Mouse (Mus musculus): Measurements from ENCODE around the gene Zswim5. TPM values are rescaled to one million over a fixed set of nuclear protein-coding genes. Genes with fewer than 3 reads are reported as not detected.
A peak's percentile ranks its signal among the peaks of the same experiment; 100 is the strongest.

Zswim5 gene
- polyA plus RNA-seq, 1 experiment from 2014 or later: 1.4 TPM

DNA sequence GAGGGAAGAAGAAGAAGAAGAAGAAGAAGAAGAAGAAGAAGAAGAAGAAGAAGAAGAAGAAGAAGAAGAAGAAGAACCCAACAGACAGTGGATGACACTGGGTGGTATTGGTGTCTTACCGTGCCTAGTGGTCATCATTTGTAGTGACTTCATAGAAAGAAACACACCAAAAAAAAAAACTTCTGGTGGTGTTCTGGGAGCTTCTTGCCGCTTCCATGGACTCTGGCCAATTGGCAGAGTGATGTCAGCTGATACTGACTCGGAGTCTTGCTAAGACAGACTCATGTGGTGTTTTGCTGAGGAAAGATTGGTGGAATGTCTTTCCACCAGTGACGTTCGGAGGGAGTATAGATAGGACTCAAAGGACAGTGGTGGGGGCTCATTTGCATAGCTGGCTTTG is 133.1 kb downstream of the Zswim5 start:
- Histone ChIP-seq H3K9ac (ENCODE audit: low read depth, low read length) (no peak overlapping the region), H3K4me3 (replicated peaks; ENCODE audit: low read depth, low read length) (no peak overlapping the region), H3K27ac (no peak overlapping the region), H3K9me3 (replicated peaks; ENCODE audit: low read length) (no peaks in the 10 kb centered on the region), H3K4me2 (ENCODE audit: low read length) (no peak overlapping the region), H3K27me3 (ENCODE audit: insufficient read depth, low read length) (no peaks in the 10 kb centered on the region), H3K36me3 (ENCODE audit: insufficient read depth, low read length) (no peaks in the 10 kb centered on the region), H3K4me1 (replicated peaks; ENCODE audit: insufficient read depth, low read length) (no peaks in the 10 kb centered on the region)
- WGBS: 82% methylated on average over 5 of the region's 5 CpGs
- DNase-seq (ENCODE audit: low spot score) (no peak), ATAC-seq (replicated peaks; ENCODE audit: low FRiP score, low read depth) (no peak)
- TF ChIP-seq CTCF (IDR thresholded peaks at IDR 0.05; ENCODE audit: low read depth): no peak

DNA sequence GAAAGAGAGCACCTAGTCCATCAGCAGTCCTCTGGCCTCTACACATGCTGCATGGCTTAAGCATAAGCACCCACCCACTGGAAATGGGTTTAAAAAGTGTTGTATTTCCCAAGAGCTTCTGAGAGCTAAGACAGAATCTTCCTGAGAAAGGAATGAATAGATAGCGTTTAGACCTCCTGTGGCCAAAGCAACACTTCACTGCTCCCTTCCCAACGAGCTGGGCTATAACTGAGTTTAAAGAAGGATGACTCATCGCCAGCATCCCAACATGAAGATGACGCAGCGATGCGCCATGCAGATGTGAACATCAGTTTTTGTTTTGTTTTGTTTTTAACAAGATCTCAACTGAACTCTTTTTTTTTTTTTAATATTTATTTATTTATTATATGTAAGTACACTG is 136.4 kb downstream of the Zswim5 start:
- no peak for ATAC-seq (replicated peaks; ENCODE audit: low FRiP score, low read depth)
- WGBS: 88% methylated on average over 6 of the region's 6 CpGs

GRCm38 (mm10) chr4:117014901-117015415 is 137.8 kb downstream of the Zswim5 start:
- no peaks in the 10 kb centered on the region for H3K36me3 ChIP-seq (ENCODE audit: insufficient read depth, low read length)
- DNase-seq (ENCODE audit: low spot score): no peak
- WGBS: 62% methylated on average over 4 of the region's 4 CpGs
- no peak overlapping the region for H3K27ac ChIP-seq
- no peak for ATAC-seq (replicated peaks; ENCODE audit: low FRiP score, low read depth)
- no peak overlapping the region for H3K4me3 ChIP-seq (replicated peaks; ENCODE audit: low read depth, low read length)
- H3K4me2 ChIP-seq (ENCODE audit: low read length): no peak overlapping the region
- no peak for TF ChIP-seq CTCF (IDR thresholded peaks at IDR 0.05; ENCODE audit: low read depth)
- H3K4me1 ChIP-seq (replicated peaks; ENCODE audit: insufficient read depth, low read length): peaks cover under 1% of the 10 kb centered on the region; the same call in 1 of the 2 replicates
- no peaks in the 10 kb centered on the region for H3K9me3 ChIP-seq (replicated peaks; ENCODE audit: low read length)
- H3K27me3 ChIP-seq (ENCODE audit: insufficient read depth, low read length): no peaks in the 10 kb centered on the region
- no peak overlapping the region for H3K9ac ChIP-seq (ENCODE audit: low read depth, low read length)

More for the DNA sequence above, 136.4 kb downstream of the Zswim5 start:
- TF ChIP-seq CTCF (IDR thresholded peaks at IDR 0.05; ENCODE audit: low read depth): no peak
- Histone ChIP-seq H3K27me3 (ENCODE audit: insufficient read depth, low read length) (no peaks in the 10 kb centered on the region), H3K9ac (ENCODE audit: low read depth, low read length) (no peak overlapping the region), H3K4me1 (replicated peaks; ENCODE audit: insufficient read depth, low read length) (no peaks in the 10 kb centered on the region), H3K27ac (no peak overlapping the region), H3K9me3 (replicated peaks; ENCODE audit: low read length) (no peaks in the 10 kb centered on the region), H3K36me3 (ENCODE audit: insufficient read depth, low read length) (no peaks in the 10 kb centered on the region), H3K4me3 (replicated peaks; ENCODE audit: low read depth, low read length) (no peak overlapping the region), H3K4me2 (ENCODE audit: low read length) (no peak overlapping the region)
- DNase-seq (ENCODE audit: low spot score): no peak

GRCm38 (mm10) chr4:117017738-117018137 is 140.6 kb downstream of the Zswim5 start:
- no peak for ATAC-seq (replicated peaks; ENCODE audit: low FRiP score, low read depth)
- no peaks in the 10 kb centered on the region for H3K9me3 ChIP-seq (replicated peaks; ENCODE audit: low read length)
- 73% methylated on average over 2 of the region's 2 CpGs for WGBS
- no peak overlapping the region for H3K4me2 ChIP-seq (ENCODE audit: low read length)
- DNase-seq (ENCODE audit: low spot score): peak; percentile 35
- H3K9ac ChIP-seq (ENCODE audit: low read depth, low read length): no peak overlapping the region
- H3K27ac ChIP-seq: no peak overlapping the region
- 0 out of 2 replicates have a peak, but pooled peaks cover 5% of the 10 kb centered on the region for H3K36me3 ChIP-seq (ENCODE audit: insufficient read depth, low read length)
- peak; percentile 15; the same call in 1 of the 2 replicates for TF ChIP-seq CTCF (IDR thresholded peaks at IDR 0.05; ENCODE audit: low read depth)
- no peak overlapping the region for H3K4me3 ChIP-seq (replicated peaks; ENCODE audit: low read depth, low read length)
- peaks cover 8% of the 10 kb centered on the region; the same call in 1 of the 2 replicates for H3K4me1 ChIP-seq (replicated peaks; ENCODE audit: insufficient read depth, low read length)
- no peaks in the 10 kb centered on the region for H3K27me3 ChIP-seq (ENCODE audit: insufficient read depth, low read length)

DNA sequence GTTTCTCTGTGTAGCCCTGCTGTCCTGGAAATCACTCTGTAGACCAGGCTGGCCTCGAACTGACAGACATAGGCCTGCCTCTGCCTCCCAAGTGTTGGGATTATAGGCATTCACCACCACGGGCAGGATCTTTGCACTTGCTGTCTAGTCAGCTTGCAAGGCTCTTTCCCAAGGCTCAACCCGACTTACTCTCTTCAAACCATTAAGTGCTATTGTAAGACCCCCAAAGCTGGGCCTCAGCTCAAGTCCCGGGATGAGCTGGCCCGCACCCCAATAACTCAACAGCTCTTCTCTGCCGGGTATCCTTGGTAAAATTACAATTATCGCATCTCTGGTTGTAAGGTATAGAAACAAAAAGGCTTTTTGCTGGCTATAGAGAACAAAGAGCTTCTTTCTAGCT is 141.2 kb downstream of the Zswim5 start:
- no peak for DNase-seq (ENCODE audit: low spot score)
- H3K36me3 ChIP-seq (ENCODE audit: insufficient read depth, low read length): 0 out of 2 replicates have a peak, but pooled peaks cover 5% of the 10 kb centered on the region
- no peak for ATAC-seq (replicated peaks; ENCODE audit: low FRiP score, low read depth)
- no peak overlapping the region for H3K4me2 ChIP-seq (ENCODE audit: low read length)
- H3K27me3 ChIP-seq (ENCODE audit: insufficient read depth, low read length): no peaks in the 10 kb centered on the region
- no peak overlapping the region for H3K4me3 ChIP-seq (replicated peaks; ENCODE audit: low read depth, low read length)
- TF ChIP-seq CTCF (IDR thresholded peaks at IDR 0.05; ENCODE audit: low read depth): no peak
- 88% methylated on average over 7 of the region's 7 CpGs for WGBS
- H3K27ac ChIP-seq: no peak overlapping the region
- H3K9ac ChIP-seq (ENCODE audit: low read depth, low read length): no peak overlapping the region
- peaks cover 8% of the 10 kb centered on the region; the same call in 1 of the 2 replicates for H3K4me1 ChIP-seq (replicated peaks; ENCODE audit: insufficient read depth, low read length)
- no peaks in the 10 kb centered on the region for H3K9me3 ChIP-seq (replicated peaks; ENCODE audit: low read length)

- DNase-seq (ENCODE audit: low spot score) (peak; percentile 95), ATAC-seq (replicated peaks; ENCODE audit: low FRiP score, low read depth) (peak; percentile 85; the same call in 1 of the 2 replicates)
- Histone ChIP-seq H3K4me2 (ENCODE audit: low read length) (peak within 1 kb of the TSS; percentile 93), H3K9me3 (replicated peaks; ENCODE audit: low read length) (no peaks in the 10 kb centered on the region), H3K27me3 (ENCODE audit: insufficient read depth, low read length) (no peaks in the 10 kb centered on the region), H3K27ac (no peak within 1 kb of the TSS), H3K9ac (ENCODE audit: low read depth, low read length) (peak within 1 kb of the TSS; percentile 70), H3K36me3 (ENCODE audit: insufficient read depth, low read length) (0 out of 2 replicates have a peak, but pooled peaks cover 5% of the 10 kb centered on the region), H3K4me1 (replicated peaks; ENCODE audit: insufficient read depth, low read length) (peaks cover 8% of the 10 kb centered on the region; the same call in 1 of the 2 replicates), H3K4me3 (replicated peaks; ENCODE audit: low read depth, low read length) (peak within 1 kb of the TSS; percentile 71)
- WGBS: under 1% methylated on average over 61 of the region's 61 CpGs
- TF ChIP-seq CTCF (IDR thresholded peaks at IDR 0.05; ENCODE audit: low read depth): peak; percentile 34; the same call in 1 of the 2 replicates
Measured at GRCm38 (mm10) chr4:117019206-117020134, 142.3 kb downstream of the Zswim5 start, which contains the start of gene Eif2b3. Eif2b3 (plus strand) TSS chr4:117019402.

All from kidney, postnatal 0 days (tissue).